Mouse (Mus musculus): ENCODE results near the gene Calr. TPM values are rescaled to one million over a fixed set of nuclear protein-coding genes. Genes with fewer than 3 reads are reported as not detected.

Gene Calr
- 690 and 751 TPM in 2 replicates for total RNA-seq (2017)

DNA sequence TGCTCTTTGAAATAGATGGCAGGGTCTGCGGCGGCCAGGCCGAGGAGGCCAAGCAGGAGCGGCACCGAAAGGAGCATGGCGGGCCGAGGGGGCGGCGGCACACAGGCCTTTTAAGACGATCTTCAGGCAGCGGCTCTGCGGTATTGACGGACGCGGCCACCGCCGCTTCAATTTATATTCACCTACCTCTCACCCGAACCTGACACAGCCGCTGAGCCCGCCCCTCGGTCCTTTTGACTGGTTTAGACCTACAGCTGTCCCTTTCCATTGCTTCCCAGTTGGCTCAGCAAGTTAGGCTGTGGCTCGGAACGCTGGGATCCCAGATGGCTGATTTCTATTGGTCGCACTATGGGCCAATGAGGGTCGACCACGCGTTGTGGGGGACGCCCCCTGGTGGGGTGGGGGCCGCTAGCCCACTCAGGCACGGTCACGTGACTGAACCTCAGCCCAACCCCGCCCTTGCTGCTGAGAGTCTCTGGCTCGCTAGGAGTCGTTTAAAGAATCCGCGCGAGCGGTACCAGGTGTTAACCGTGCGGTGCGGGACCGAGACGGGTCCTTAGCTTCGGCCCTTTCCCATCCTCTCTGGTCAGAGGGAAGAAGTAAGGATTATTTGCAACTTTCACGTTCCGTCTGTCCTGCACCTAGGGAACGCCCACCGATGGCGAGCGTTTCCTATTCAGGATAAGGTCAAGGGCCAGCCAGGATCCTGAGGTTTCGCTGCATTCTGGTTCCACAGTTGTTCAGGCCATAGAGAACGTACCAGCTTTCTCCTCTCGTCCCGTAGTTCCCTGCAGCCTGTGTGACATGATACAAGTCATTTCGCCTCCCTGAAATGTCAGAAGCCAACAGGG lies at the start of gene Calr:
Gene Calr (minus strand): TSS at position 213 of the 851 bp plus-strand sequence.
- peak; percentile 95 for ATAC-seq (ENCODE audit: extremely low read depth, insufficient number of reproducible peaks, low FRiP score, poor library complexity, severe bottlenecking)

DNA sequence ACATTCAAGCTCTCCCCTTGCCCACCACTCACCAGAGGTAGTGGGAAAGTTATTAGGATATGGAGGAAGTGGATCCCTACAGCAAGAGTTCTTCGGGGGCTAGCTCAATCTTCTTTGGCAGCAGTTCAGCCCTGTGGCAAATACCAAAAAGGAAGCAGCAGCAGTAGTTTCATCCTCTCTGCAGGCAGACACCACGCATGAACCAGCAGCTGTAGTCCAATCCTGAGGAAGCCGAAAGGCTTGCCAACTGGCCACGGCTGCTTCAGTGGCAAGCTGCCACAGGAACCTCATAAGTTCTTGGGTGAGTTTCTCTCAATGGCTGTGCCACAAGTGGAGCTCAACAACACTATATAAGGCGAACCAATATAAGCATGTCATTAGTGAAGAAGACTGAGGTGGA lies 49.2 kb upstream of the Calr start:
- no peak for ATAC-seq (ENCODE audit: extremely low read depth, insufficient number of reproducible peaks, low FRiP score, poor library complexity, severe bottlenecking)

GRCm38 (mm10) chr8:84893709-84894134 lies 47.0 kb upstream of the Calr start, which contains the start of gene Gcdh:
Gene Gcdh (minus strand): TSS chr8:84893921.
- peak; percentile 94 for ATAC-seq (ENCODE audit: extremely low read depth, insufficient number of reproducible peaks, low FRiP score, poor library complexity, severe bottlenecking)

- no peak for ATAC-seq (ENCODE audit: extremely low read depth, insufficient number of reproducible peaks, low FRiP score, poor library complexity, severe bottlenecking)
These were observed 46.4 kb upstream of the Calr start for GRCm38 (mm10) chr8:84892993-84893708.

- ATAC-seq (ENCODE audit: extremely low read depth, insufficient number of reproducible peaks, low FRiP score, poor library complexity, severe bottlenecking): no peak
These were observed 42.4 kb upstream of the Calr start for GRCm38 (mm10) chr8:84889141-84889540.

DNA sequence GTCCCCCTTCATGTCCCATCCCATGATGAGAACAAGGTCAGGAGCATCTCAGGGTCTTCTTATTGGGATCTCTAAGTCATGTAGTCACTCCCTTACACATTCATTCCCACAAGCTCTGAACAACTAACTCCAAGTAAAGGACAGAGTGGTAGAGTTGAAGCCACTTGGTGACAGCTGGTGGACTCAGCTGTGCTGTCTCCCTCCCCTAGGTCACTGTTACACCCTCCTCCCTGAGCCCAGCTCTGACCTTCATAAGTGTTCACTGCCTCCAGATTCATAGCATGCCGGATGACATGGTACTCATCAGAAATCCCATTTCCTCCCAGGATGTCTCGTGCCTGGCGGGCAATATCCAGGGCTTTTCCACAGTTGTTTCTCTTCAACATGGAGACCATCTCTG lies 41.5 kb upstream of the Calr start:
- no peak for ATAC-seq (ENCODE audit: extremely low read depth, insufficient number of reproducible peaks, low FRiP score, poor library complexity, severe bottlenecking)

GRCm38 (mm10) chr8:84884728-84885127 lies 38.0 kb upstream of the Calr start:
- no peak for ATAC-seq (ENCODE audit: extremely low read depth, insufficient number of reproducible peaks, low FRiP score, poor library complexity, severe bottlenecking)

DNA sequence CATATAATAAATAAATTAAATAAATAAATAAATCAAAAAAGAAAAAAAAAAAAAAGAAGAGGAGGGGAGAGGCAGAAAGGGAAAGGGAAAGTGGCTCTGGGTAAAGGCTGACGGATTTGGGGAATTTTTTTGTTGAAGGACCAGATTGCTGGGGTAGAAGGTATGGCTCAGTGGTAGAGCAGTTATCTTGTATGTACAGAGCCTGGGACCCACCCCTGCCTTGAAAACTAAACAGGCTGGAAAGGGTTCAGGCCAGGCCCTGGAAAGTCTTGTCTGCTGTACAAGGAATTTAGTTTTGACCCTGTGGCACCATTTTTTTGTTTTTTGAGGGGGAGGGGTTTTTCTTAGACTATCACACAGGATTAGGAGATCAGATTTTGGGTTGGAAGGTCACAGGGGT lies 32.2 kb upstream of the Calr start:
- no peak for ATAC-seq (ENCODE audit: extremely low read depth, insufficient number of reproducible peaks, low FRiP score, poor library complexity, severe bottlenecking)

DNA sequence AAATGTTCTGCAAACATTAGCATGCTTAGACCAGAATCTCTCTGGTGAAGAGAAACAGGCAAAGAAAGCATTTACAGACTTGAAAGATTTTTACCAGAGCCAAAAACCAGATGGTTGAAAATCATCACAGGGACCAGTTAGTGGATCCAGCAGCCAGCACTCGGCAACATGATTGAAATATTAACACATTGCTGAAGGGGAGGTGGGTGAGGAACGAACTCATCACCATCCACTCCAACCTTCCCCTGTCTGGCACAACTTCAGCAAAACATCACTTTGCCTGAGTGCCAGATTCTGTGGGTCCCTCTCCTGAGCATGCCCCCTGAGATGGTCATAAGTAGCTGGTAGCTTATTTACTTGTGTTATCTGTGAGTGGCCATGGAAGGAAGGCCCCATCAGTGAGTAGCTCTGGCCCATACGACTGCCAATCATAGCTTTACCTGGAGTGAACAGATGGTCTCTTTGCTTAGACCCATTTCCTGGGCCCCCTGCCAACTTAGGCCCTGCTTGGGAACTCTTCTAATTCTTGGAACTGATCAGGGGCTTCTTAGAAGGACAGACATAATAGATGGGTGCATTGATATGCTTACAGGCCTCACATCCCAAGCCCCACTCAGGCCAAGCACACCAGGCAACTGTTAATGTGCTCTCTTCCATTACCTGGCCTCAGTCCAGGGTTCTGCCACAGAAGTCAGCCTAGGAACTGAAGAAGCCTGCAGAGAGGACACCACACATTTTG lies 30.7 kb upstream of the Calr start:
- no peak for ATAC-seq (ENCODE audit: extremely low read depth, insufficient number of reproducible peaks, low FRiP score, poor library complexity, severe bottlenecking)

GRCm38 (mm10) chr8:84874339-84874738 lies 27.6 kb upstream of the Calr start:
- no peak for ATAC-seq (ENCODE audit: extremely low read depth, insufficient number of reproducible peaks, low FRiP score, poor library complexity, severe bottlenecking)

- no peak for ATAC-seq (ENCODE audit: extremely low read depth, insufficient number of reproducible peaks, low FRiP score, poor library complexity, severe bottlenecking)
These were observed 26.3 kb upstream of the Calr start for GRCm38 (mm10) chr8:84873016-84873415.

DNA sequence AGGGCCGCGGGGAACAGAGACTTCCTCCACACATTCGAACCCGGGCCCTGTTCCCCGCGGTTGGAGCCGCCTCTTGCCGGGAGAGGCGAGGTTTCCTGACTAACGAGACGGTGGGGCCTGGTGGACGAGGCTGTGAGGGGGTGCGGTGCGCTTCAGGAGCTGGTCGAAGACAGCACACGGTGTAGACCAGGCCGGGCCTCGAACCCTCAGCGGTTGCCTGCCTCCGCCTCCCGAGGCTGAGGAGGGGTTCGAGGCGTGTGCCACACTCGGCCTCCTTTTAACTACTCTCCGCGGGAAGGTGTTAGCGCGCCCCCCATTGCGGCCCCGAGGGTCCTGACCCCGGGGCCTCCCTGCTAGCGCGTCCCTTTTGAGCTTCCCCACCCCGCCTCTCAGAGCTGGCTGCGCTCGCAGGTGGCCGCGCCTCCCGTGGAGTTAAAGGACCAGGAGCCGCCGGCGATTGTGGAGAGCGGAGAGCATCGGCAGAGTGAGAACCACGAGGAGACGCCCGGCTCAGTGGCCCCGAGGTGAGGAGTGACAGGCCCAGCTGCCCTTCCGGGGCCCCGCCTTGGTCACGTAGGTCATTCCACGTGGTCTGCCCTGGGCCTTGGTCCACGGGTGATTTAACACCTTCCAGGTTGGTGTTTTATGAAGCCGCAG lies 25.7 kb upstream of the Calr start:
- ATAC-seq (ENCODE audit: extremely low read depth, insufficient number of reproducible peaks, low FRiP score, poor library complexity, severe bottlenecking): peak; percentile 11; the same call in 1 of the 2 replicates

DNA sequence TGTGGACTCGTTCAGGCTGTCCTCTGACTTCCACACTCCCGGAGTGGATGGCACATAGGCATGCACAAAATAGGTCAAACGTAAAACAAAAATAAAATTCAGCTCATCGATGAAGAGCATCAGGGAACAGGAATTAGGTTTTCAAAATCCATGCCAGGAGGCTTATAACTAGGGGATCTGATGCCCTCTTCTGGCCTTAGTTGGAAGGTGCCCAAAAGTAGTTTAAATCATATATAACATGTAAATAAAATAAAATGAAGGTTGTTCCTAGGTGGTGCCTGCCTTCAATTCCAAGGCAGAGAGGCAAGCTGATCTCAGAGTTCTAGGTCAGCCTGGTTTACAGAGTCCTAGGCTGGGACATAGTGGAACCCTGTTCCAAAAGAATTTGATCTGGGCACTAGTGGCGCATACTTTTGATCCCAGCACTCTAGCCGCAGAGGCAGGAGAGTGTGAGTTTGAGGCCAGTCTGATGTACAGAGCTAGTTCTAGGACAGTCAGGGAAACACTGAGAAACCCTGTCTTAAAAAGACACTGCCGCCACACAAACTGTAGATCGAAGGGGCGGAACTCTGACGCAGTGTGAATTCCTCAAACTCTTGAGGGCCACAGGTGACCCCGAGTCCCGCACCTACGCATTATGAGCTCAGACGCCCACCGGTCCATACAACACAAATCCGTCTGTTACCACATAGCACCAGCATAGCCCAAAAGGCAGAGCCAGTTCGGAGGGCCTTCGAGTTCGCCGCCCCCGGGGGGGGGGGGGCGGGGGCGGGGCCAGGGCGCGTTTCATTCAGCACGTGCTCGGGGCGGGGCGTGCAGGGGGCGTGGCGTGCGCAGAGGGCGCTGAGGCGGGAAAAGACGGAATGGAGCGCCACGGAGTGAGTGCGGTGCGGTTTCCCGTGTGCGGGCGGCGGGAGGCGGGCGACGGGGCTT lies 24.9 kb upstream of the Calr start, which contains the start of gene Syce2:
Gene Syce2 (plus strand): TSS at position 736 of the 933 bp plus-strand sequence.
- ATAC-seq (ENCODE audit: extremely low read depth, insufficient number of reproducible peaks, low FRiP score, poor library complexity, severe bottlenecking): peak; percentile 57

GRCm38 (mm10) chr8:84856864-84857441 lies 10.2 kb upstream of the Calr start, which contains the start of gene Farsa:
Gene Farsa (plus strand): TSS chr8:84856989.
- ATAC-seq (ENCODE audit: extremely low read depth, insufficient number of reproducible peaks, low FRiP score, poor library complexity, severe bottlenecking): peak; percentile 99

DNA sequence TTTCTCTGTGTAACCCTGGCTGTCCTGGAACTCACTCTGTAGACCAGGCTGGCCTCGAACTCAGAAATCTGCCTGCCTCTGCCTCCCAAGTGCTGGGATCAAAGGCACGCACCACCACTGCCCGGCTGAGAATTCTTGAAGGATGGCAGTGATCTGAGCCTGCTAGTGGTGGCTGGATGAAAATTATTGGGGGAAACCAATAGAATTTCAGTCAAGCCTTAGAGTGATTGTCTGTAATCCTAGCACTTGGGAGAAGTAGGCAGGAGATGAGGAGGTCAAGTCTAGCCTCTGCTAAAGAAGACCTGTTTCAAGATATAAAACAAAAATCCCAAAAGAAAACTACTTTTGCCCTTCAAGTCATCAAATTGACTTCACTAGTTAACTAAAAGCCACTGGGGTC lies 9.7 kb upstream of the Calr start:
- ATAC-seq (ENCODE audit: extremely low read depth, insufficient number of reproducible peaks, low FRiP score, poor library complexity, severe bottlenecking): no peak

DNA sequence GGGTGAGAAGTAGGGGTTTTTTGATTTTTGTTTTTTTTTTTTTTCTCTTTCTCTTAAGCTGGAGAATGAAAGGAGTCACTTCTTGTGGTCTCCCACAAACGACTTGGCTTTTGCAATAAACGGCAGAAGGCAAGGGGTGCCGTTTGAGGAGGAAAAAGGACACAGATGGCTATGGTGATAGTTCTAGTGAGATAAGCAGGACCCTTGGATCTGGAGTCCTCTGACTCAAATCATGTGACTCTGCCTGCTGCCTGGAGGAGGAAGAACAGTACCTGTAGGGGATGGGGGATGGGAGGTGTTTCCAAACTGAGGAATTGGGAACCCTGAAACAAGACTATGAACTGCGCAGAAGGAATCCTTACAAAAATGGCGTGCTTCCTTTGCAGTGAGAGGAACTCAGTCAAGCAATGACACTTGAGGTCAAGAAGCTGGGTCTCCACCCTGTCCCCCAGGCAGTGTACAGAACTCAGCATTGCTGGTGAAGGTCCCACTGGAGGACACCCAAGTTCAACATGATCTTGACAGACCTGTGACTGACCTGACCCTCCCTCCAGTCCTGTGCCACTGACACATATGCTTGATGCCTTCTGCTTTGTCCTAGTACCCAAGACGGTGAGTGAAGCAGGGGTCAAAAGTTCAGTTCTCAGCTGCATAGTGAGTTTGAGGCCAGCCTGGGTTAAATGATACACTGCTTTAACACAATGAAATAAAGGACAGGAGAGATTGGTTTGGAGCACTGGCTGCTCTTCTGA lies 1.1 kb upstream of the Calr start:
- no peak for ATAC-seq (ENCODE audit: extremely low read depth, insufficient number of reproducible peaks, low FRiP score, poor library complexity, severe bottlenecking)

All from neutrophil, adult 5-6 weeks (primary cell).